Mouse (Mus musculus) ES-Bruce4 (cell line): ENCODE data around the gene Zfp91. TPM values are rescaled to one million over a fixed set of nuclear protein-coding genes. Genes with fewer than 3 reads are reported as not detected.
A peak's percentile ranks its signal among the peaks of the same experiment; 100 is the strongest.
"Not testable (repeated sequence)": the region's sequence is repeated elsewhere in the genome, so short reads cannot be mapped to it uniquely, and the experiment has no call there.

Source experiments
- H3K27ac ChIP-seq: 2 replicates; pipeline ENCODE4 v1.5.1; 2012; ENCODE audit warnings: low read length, inconsistent platforms; ENCODE audit not compliant: insufficient read depth
- H3K27me3 ChIP-seq: 2 replicates; pipeline ENCODE4 v1.6.1; 2012; ENCODE audit warnings: mild to moderate bottlenecking, low read length, inconsistent platforms; ENCODE audit not compliant: control insufficient read depth, poor library complexity, insufficient read depth, severe bottlenecking
- H3K36me3 ChIP-seq: 2 replicates; pipeline ENCODE4 v1.6.1; 2012; ENCODE audit warnings: inconsistent platforms, mild to moderate bottlenecking, low read length, moderate library complexity; ENCODE audit not compliant: control insufficient read depth, poor library complexity, insufficient read depth, severe bottlenecking
- H3K4me1 ChIP-seq: one replicate; pipeline ENCODE4 v1.8.1; 2011; ENCODE audit warnings: low read length; ENCODE audit not compliant: control insufficient read depth, insufficient read depth
- H3K4me3 ChIP-seq: 2 replicates; pipeline ENCODE4 v1.5.1; 2011; ENCODE audit warnings: low read depth, mild to moderate bottlenecking, low read length
- H3K9ac ChIP-seq: 2 replicates; pipeline ENCODE4 v1.6.1; 2012; ENCODE audit warnings: low read depth, mild to moderate bottlenecking, inconsistent platforms; ENCODE audit not compliant: poor library complexity, severe bottlenecking
- H3K9me3 ChIP-seq: replicated peaks from 2 replicates; pipeline ENCODE4 v1.6.1; 2012; ENCODE audit warnings: mild to moderate bottlenecking, low read length, inconsistent platforms; ENCODE audit not compliant: control insufficient read depth, poor library complexity, insufficient read depth, severe bottlenecking
- CTCF ChIP-seq: IDR thresholded peaks from one replicate; pipeline ENCODE4 v1.8.1; 2011; ENCODE audit warnings: low read depth, low read length
- EP300 ChIP-seq: IDR thresholded peaks from 2 replicates; pipeline ENCODE4 v1.6.1; 2011; ENCODE audit warnings: low read depth, low read length; ENCODE audit not compliant: insufficient read depth
- POLR2A ChIP-seq: IDR thresholded peaks from one replicate; pipeline ENCODE4 v1.8.1; 2011; ENCODE audit warnings: low read length; ENCODE audit not compliant: insufficient read depth
- polyA plus RNA-seq: library from polyadenylated mRNA; stranded (reverse); fragments of >200 nt; gene quantifications from 2 replicates; pipeline ENCODE4 v1.2.4, GENCODE M21; 2011; ENCODE audit warnings: low read depth; ENCODE audit not compliant: missing spikeins, insufficient read depth, insufficient read length

Gene Zfp91
- polyA plus RNA-seq, 1 experiment: 48.9 TPM

DNA sequence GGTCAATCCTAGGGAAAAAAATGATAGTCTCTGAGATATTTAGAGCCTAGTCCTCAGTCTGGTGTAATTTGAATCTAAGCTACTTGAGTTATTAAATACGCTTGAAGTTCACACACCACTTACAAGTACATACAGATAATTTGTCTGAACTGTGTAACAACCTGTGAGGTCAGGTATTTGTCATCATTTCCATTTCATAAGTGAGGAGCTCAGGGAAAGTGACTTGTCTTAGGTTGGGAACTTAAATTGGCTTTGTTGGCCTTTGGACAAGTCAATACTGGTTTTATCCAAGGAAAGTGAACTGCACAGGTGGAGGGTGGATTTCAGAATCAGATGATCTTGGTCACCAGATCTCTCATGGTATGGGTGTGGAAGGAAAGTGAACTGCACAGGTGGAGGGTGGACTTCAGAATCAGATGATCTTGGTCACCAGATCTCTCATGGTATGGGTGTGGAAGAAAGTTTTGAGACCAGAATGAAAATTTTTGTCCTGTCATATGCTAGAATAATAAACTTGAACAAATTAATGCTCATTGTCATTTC is 36.9 kb downstream of the Zfp91 start:
- Histone ChIP-seq H3K27ac (no peak overlapping the region), H3K36me3 (peaks cover 5% of the 10 kb centered on the region), H3K9me3 (no peaks in the 10 kb centered on the region), H3K4me3 (no peak overlapping the region), H3K9ac (no peak overlapping the region), H3K4me1 (no peaks in the 10 kb centered on the region), H3K27me3 (no peaks in the 10 kb centered on the region)
- TF ChIP-seq POLR2A (no peak), CTCF (no peak), EP300 (no peak)

DNA sequence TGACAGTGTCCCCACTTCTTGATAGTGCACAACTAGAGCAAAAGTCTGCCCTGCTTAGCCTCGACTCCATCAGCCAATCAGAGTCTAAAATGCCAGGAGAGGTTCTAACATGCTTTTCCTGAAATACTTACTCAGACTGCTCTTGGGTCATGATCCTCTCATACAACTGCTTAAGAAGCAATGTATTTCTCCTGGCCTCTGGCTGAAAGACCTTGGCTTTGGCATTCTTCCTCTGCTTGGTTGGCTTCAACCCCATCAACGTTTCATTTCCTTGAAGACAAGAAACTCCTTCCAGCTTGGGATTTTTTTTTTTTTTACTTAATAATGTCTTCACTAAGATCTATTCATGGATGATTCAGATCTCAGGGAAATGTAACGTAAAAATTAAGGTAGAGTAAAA is 39.6 kb downstream of the Zfp91 start:
- no peak for TF ChIP-seq EP300
- no peak for TF ChIP-seq CTCF
- no peak for TF ChIP-seq POLR2A
- Histone ChIP-seq H3K9ac (no peak overlapping the region), H3K27me3 (no peaks in the 10 kb centered on the region), H3K27ac (no peak overlapping the region), H3K9me3 (no peaks in the 10 kb centered on the region), H3K4me3 (no peak overlapping the region), H3K4me1 (no peaks in the 10 kb centered on the region), H3K36me3 (no peaks in the 10 kb centered on the region)

DNA sequence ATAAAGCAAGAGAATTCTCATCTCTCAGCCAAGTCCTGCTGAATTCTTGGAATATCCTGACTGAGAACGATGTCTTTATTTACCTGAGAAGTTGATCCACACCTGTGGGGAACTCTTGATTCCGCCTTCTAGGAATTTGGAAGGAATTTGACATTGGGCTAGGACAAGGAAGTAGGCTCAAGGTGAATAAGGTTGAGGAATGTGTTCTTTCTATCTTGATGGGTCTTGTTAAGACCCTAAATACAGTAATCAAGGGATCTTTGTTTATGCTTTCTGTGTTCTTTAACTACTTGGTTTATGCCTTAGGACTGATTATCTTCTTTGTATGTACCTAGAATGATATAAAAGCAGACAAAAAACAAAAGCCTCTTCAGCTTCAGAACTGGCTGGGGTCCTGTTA is 64.0 kb downstream of the Zfp91 start:
- Histone ChIP-seq H3K27me3 (no peaks in the 10 kb centered on the region), H3K4me1 (peaks cover 1% of the 10 kb centered on the region), H3K9ac (no peak overlapping the region), H3K4me3 (no peak overlapping the region), H3K36me3 (no peaks in the 10 kb centered on the region; the same call in 1 of the 2 replicates), H3K27ac (peak overlapping the region; percentile 98), H3K9me3 (peaks cover 4% of the 10 kb centered on the region)
- TF ChIP-seq POLR2A (no peak), CTCF (no peak), EP300 (no peak)

DNA sequence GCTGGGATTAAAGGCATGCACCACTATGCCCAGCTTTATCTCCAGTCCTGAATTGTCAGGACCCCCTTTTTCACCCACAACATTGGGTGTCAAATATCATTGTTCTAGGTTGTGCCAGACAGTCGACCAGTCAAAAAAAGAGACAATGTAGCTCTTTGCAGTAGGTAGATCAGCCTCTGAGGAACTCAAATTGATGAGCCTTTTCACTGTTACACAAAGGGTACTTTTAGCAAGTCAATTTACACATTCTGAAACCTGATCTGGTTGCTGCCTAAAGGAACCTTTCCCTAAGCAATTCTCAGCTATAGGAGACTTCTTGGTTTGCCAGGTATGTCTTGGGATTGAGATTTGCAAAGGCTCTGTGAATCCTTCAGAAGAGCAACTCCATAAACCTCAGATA is 64.9 kb downstream of the Zfp91 start:
- TF ChIP-seq CTCF (no peak), EP300 (no peak), POLR2A (no peak)
- Histone ChIP-seq H3K4me1 (peaks cover 1% of the 10 kb centered on the region), H3K9me3 (peaks cover 4% of the 10 kb centered on the region), H3K36me3 (no peaks in the 10 kb centered on the region; the same call in 1 of the 2 replicates), H3K9ac (no peak overlapping the region), H3K27me3 (no peaks in the 10 kb centered on the region), H3K27ac (peak overlapping the region; percentile 98), H3K4me3 (no peak overlapping the region)

DNA sequence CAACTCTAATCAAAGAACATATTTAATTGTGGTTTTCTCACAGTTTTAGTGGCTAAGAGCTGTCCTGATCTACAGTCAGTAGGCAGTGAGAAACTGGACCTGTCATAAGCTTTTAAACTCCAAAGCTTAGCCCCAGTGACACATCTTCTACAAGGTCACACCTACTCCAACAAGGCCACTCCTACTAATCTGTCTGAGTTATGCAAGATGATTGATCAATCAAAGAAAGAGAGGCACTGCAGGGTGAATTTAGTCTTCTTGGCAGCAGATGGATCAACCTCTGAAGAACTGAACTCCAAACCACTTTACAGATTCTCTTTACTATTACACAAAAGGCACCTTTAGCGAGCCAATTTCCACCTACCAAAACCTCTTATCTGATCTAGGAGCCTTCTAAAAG is 70.1 kb downstream of the Zfp91 start:
- no peaks in the 10 kb centered on the region for H3K9me3 ChIP-seq
- H3K36me3 ChIP-seq: no peaks in the 10 kb centered on the region
- H3K27ac ChIP-seq: no peak overlapping the region
- peaks cover 1% of the 10 kb centered on the region for H3K4me1 ChIP-seq
- H3K27me3 ChIP-seq: no peaks in the 10 kb centered on the region
- H3K9ac ChIP-seq: no peak overlapping the region
- TF ChIP-seq CTCF: no peak
- TF ChIP-seq EP300: no peak
- TF ChIP-seq POLR2A: no peak
- no peak overlapping the region for H3K4me3 ChIP-seq

DNA sequence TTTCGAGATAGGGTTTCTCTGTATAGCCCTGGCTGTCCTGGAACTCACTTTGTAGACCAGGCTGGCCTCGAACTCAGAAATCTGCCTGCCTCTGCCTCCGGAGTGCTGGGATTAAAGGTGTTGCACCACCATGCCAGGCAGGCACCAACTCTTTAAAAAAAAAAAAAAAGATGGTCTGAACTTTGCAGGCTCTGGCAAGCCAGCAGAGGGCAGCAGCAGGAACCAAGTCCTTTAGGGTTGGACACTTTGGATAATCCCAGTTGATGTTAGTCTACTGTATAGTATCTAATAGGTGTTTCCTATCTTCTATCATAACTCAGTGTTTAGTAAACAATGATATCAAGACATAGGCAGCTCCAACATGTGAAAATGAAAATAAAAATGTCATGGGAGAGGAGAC is 73.6 kb downstream of the Zfp91 start:
- Histone ChIP-seq H3K9me3 (no peaks in the 10 kb centered on the region), H3K27me3 (no peaks in the 10 kb centered on the region), H3K9ac (no peak overlapping the region), H3K4me3 (no peak overlapping the region), H3K4me1 (peaks cover 1% of the 10 kb centered on the region), H3K27ac (no peak overlapping the region), H3K36me3 (no peaks in the 10 kb centered on the region)
- TF ChIP-seq CTCF (peak; percentile 53), EP300 (no peak), POLR2A (no peak)

DNA sequence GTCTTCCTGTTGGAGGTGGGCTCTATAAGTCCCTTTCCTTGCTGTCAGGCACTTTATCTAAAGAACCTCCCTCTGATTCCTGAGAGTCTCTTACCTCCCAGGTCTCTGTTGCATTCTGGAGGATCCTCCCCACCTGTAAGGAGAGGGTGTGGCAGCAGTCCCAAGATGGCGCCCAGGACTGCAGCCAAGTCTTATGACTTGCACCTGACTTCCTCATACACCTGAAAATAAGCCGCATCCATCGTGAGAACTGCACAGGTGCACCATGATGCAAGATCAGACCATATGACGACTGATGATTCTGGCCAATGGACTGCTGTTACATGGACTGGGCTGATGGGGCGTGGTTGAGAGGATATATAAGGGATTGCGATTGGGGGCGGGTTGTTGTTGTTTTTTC is 74.3 kb downstream of the Zfp91 start:
- H3K9me3 ChIP-seq, H3K4me1 ChIP-seq, H3K36me3 ChIP-seq, H3K9ac ChIP-seq, H3K27ac ChIP-seq, H3K4me3 ChIP-seq, H3K27me3 ChIP-seq: not testable (repeated sequence)

DNA sequence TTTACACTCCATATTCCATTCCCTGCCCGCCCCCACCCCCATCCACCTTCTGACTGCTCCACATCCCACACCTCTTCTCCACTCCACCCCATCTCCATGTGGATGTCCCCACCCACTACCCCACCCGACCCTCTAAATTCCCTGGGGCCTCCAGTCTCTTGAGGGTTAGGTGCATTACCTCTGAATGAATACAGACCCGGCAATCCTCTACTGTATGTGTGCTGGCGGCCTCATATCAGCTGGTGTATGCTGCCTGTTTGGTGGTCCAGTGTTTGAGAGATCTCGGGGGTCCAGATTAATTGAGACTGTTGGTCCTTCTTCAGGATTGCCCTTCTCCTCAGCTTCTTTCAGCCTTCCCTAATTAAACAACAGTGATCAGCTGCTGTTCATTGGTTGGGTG is 75.0 kb downstream of the Zfp91 start:
- H3K27ac ChIP-seq, H3K9me3 ChIP-seq, H3K4me3 ChIP-seq, H3K27me3 ChIP-seq, H3K4me1 ChIP-seq, H3K36me3 ChIP-seq, H3K9ac ChIP-seq: not testable (repeated sequence)
